Mouse (Mus musculus): ENCODE results near the gene Cfl2.

DNA sequence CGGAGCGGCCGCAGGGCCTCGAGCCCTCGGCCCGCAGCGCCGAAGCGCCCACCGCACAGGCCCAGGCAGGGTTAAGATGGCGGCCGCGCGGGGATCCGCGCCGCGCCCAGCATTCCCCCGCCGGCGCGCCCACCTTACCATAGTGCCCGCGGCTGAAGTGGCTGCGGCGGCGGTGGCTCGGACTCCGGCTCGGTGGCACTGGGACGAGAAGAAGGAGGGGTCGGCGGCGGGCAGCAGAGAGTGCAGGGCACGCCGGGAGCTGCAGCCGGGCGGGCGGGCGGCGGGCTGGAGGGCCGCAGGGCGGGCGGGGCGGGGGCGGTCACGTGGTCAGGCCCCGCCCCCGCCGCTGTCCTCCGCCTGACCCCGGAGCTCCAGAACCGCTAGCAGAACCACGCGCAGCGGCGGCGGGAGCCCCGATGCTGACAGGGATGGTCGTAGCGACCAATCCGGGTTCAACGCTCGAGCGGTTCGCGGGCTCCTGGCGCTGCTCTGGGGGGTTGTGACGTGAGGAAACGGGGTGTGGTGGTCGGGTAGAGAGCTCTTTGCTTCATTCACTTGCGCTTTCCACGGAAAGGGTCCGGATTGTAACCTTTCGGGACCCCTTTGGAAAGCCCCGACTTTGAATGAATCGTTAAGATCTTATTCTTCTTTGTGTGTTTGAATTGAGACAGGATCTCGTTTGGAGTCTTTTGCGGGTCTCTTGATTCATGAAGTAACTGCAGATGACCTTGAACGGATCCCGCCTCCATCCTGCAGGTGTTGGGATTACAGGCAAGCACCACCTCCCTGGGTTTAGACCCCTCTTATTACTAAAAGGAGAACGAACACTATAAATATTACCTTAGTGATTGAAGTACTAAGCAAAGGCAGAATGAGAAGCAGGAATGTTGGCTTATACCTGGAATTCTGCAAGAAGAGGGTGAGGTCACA, at the start of gene Cfl2:
- TF ChIP-seq POLR2A (IDR thresholded peaks at IDR 0.05; ENCODE audit: borderline replicate concordance, insufficient read depth, low read length) (peak; percentile 79), CTCF (IDR thresholded peaks at IDR 0.05; ENCODE audit: borderline replicate concordance, insufficient read depth, low read depth, low read length) (no peak)

All from cerebellum, adult 2 months (tissue).